Mouse (Mus musculus) limb, embryonic 12.5 days (tissue): ENCODE results near the gene Ube2q2. TPM values are rescaled to one million over a fixed set of nuclear protein-coding genes. Genes with fewer than 3 reads are reported as not detected.
"Not testable (repeated sequence)": the region's sequence is repeated elsewhere in the genome, so short reads cannot be mapped to it uniquely, and the experiment has no call there.

Experiments used
- ATAC-seq: fragments of 200-750 bp; cut with Nextera tagmentation; 2 replicates; pipeline ENCODE4 v1.8.0; 2017; ENCODE audit warnings: low read depth, moderate TSS enrichment; ENCODE audit not compliant: insufficient number of reproducible peaks, insufficient read depth, low FRiP score, low TSS enrichment
- H3K27ac ChIP-seq: fragments of 300-500 bp; sonication (generic); 2 replicates; pipeline ENCODE4 v1.5.1; 2016; ENCODE audit warnings: mild to moderate bottlenecking, moderate library complexity
- H3K27me3 ChIP-seq: fragments of 300-500 bp; sonication (generic); 2 replicates; pipeline ENCODE4 v1.6.1; 2016; ENCODE audit warnings: mild to moderate bottlenecking, moderate library complexity
- H3K36me3 ChIP-seq: fragments of 300-500 bp; sonication (generic); 2 replicates; pipeline ENCODE4 v1.6.1; 2016; ENCODE audit warnings: mild to moderate bottlenecking, moderate library complexity
- H3K4me1 ChIP-seq: fragments of 300-500 bp; sonication (generic); replicated peaks from 2 replicates; pipeline ENCODE4 v1.6.1; 2016
- H3K4me2 ChIP-seq: fragments of 300-500 bp; sonication (generic); 2 replicates; pipeline ENCODE4 v1.6.1; 2016; ENCODE audit warnings: mild to moderate bottlenecking, moderate library complexity
- H3K4me3 ChIP-seq: fragments of 300-500 bp; sonication (generic); replicated peaks from 2 replicates; pipeline ENCODE4 v1.5.1; 2016; ENCODE audit warnings: mild to moderate bottlenecking
- H3K9ac ChIP-seq: fragments of 300-500 bp; sonication (generic); replicated peaks from 2 replicates; pipeline ENCODE4 v1.6.1; 2016; ENCODE audit warnings: mild to moderate bottlenecking, moderate library complexity
- H3K9me3 ChIP-seq: fragments of 300-500 bp; sonication (generic); 2 replicates; pipeline ENCODE4 v1.6.1; 2016; ENCODE audit warnings: mild to moderate bottlenecking, moderate library complexity
- WGBS: fragments of 180-500 bp; shearing (Covaris S2); methylation state at CpG from one replicate; pipeline ENCODE4 v1.1.7; 2016; 5-methylcytosine and 5-hydroxymethylcytosine counted together
- polyA plus RNA-seq: library from polyadenylated mRNA; unstranded; fragments of >200 nt; fragmentation: Nextera tagmentation; extraction: Ambion mirVana; gene quantifications from 2 replicates; pipeline ENCODE4 v1.2.1, GENCODE M21; 2016

The Ube2q2 gene
- polyA plus RNA-seq: 45.1 and 48.3 TPM in 2 replicates

GRCm38 (mm10) chr9:55148854-55149498, at the start of gene Ube2q2:
Ube2q2 (plus strand) TSS chr9:55148854.
- Histone ChIP-seq H3K9ac (peak within 1 kb of the TSS; percentile 90), H3K36me3 (no peaks in the 10 kb centered on the region), H3K27me3 (no peaks in the 10 kb centered on the region), H3K4me3 (peak within 1 kb of the TSS; percentile 91), H3K4me2 (peak within 1 kb of the TSS; percentile 77), H3K27ac (peak within 1 kb of the TSS; percentile 82), H3K4me1 (peaks cover 14% of the 10 kb centered on the region), H3K9me3 (no peaks in the 10 kb centered on the region)
- WGBS: under 1% methylated on average over 76 of the region's 81 CpGs
- peak; percentile 84 for ATAC-seq

GRCm38 (mm10) chr9:55101117-55101516, 47.5 kb upstream of the Ube2q2 start:
- Histone ChIP-seq H3K27ac (no peak overlapping the region), H3K27me3 (no peaks in the 10 kb centered on the region), H3K4me1 (no peaks in the 10 kb centered on the region), H3K4me3 (no peak overlapping the region), H3K36me3 (no peaks in the 10 kb centered on the region), H3K9me3 (peaks cover 7% of the 10 kb centered on the region; the same call in 1 of the 2 replicates), H3K4me2 (no peak overlapping the region), H3K9ac (no peak overlapping the region)
- 28% methylated on average over 3 of the region's 3 CpGs for WGBS
- ATAC-seq: no peak

- Histone ChIP-seq H3K27me3 (no peaks in the 10 kb centered on the region), H3K4me3 (no peak overlapping the region), H3K9ac (no peak overlapping the region), H3K9me3 (peaks cover 7% of the 10 kb centered on the region; the same call in 1 of the 2 replicates), H3K27ac (no peak overlapping the region), H3K4me1 (no peaks in the 10 kb centered on the region), H3K4me2 (no peak overlapping the region), H3K36me3 (no peaks in the 10 kb centered on the region)
- ATAC-seq: no peak
- 88% methylated on average over 8 of the region's 8 CpGs for WGBS
Observed at GRCm38 (mm10) chr9:55102186-55102835, 46.3 kb upstream of the Ube2q2 start.

GRCm38 (mm10) chr9:55102931-55103630, 45.6 kb upstream of the Ube2q2 start:
- no peaks in the 10 kb centered on the region for H3K36me3 ChIP-seq
- no peak overlapping the region for H3K4me2 ChIP-seq
- H3K27me3 ChIP-seq: no peaks in the 10 kb centered on the region
- no peak overlapping the region for H3K27ac ChIP-seq
- no peak overlapping the region for H3K4me3 ChIP-seq
- no peak overlapping the region for H3K9ac ChIP-seq
- no peaks in the 10 kb centered on the region for H3K4me1 ChIP-seq
- ATAC-seq: no peak
- 92% methylated on average over 5 of the region's 5 CpGs for WGBS
- H3K9me3 ChIP-seq: peaks cover 7% of the 10 kb centered on the region; the same call in 1 of the 2 replicates

GRCm38 (mm10) chr9:55110059-55110834, 38.4 kb upstream of the Ube2q2 start:
- Histone ChIP-seq H3K27ac (no peak overlapping the region), H3K9me3 (no peaks in the 10 kb centered on the region), H3K4me2 (no peak overlapping the region), H3K4me3 (no peak overlapping the region), H3K27me3 (no peaks in the 10 kb centered on the region), H3K9ac (no peak overlapping the region), H3K4me1 (no peaks in the 10 kb centered on the region), H3K36me3 (no peaks in the 10 kb centered on the region)
- WGBS: 31% methylated on average over 16 of the region's 16 CpGs
- ATAC-seq: peak; percentile 83

- not testable (repeated sequence) for ATAC-seq
Observed at GRCm38 (mm10) chr9:55110835-55111217, 37.8 kb upstream of the Ube2q2 start.

GRCm38 (mm10) chr9:55114752-55115151, 33.9 kb upstream of the Ube2q2 start:
- Histone ChIP-seq H3K36me3 (no peaks in the 10 kb centered on the region), H3K27me3 (no peaks in the 10 kb centered on the region), H3K9ac (no peak overlapping the region), H3K9me3 (no peaks in the 10 kb centered on the region), H3K4me1 (no peaks in the 10 kb centered on the region), H3K4me2 (no peak overlapping the region), H3K4me3 (no peak overlapping the region), H3K27ac (no peak overlapping the region)
- WGBS: 80% methylated on average over 1 of the region's 1 CpGs
- ATAC-seq: no peak

More at GRCm38 (mm10) chr9:55110835-55111217, 37.8 kb upstream of the Ube2q2 start:
- not testable (repeated sequence) for H3K27ac ChIP-seq, H3K4me1 ChIP-seq, H3K4me2 ChIP-seq, H3K9me3 ChIP-seq, H3K27me3 ChIP-seq, H3K36me3 ChIP-seq, H3K9ac ChIP-seq, H3K4me3 ChIP-seq
- WGBS: 22% methylated on average over 3 of the region's 3 CpGs

- no peaks in the 10 kb centered on the region for H3K36me3 ChIP-seq
- no peaks in the 10 kb centered on the region for H3K4me1 ChIP-seq
- H3K9ac ChIP-seq: no peak overlapping the region
- H3K27me3 ChIP-seq: no peaks in the 10 kb centered on the region
- no peaks in the 10 kb centered on the region for H3K9me3 ChIP-seq
- no peak overlapping the region for H3K4me3 ChIP-seq
- 97% methylated on average over 5 of the region's 5 CpGs for WGBS
- H3K4me2 ChIP-seq: no peak overlapping the region
- H3K27ac ChIP-seq: no peak overlapping the region
- ATAC-seq: no peak
Observed at GRCm38 (mm10) chr9:55117293-55118055, 31.2 kb upstream of the Ube2q2 start.

- no peaks in the 10 kb centered on the region for H3K4me1 ChIP-seq
- no peak overlapping the region for H3K4me3 ChIP-seq
- no peaks in the 10 kb centered on the region for H3K36me3 ChIP-seq
- no peak for ATAC-seq
- H3K9me3 ChIP-seq: no peaks in the 10 kb centered on the region
- H3K4me2 ChIP-seq: no peak overlapping the region
- H3K9ac ChIP-seq: no peak overlapping the region
- H3K27ac ChIP-seq: no peak overlapping the region
- H3K27me3 ChIP-seq: no peaks in the 10 kb centered on the region
- 54% methylated on average over 3 of the region's 3 CpGs for WGBS
Observed at GRCm38 (mm10) chr9:55122586-55122985, 26.1 kb upstream of the Ube2q2 start.

GRCm38 (mm10) chr9:55125735-55126134, 22.9 kb upstream of the Ube2q2 start:
- no peak for ATAC-seq

More at GRCm38 (mm10) chr9:55125735-55126134, 22.9 kb upstream of the Ube2q2 start:
- Histone ChIP-seq H3K27ac (no peak overlapping the region), H3K27me3 (no peaks in the 10 kb centered on the region), H3K4me1 (no peaks in the 10 kb centered on the region), H3K9me3 (no peaks in the 10 kb centered on the region), H3K36me3 (no peaks in the 10 kb centered on the region), H3K4me2 (no peak overlapping the region), H3K9ac (no peak overlapping the region), H3K4me3 (no peak overlapping the region)
- 86% methylated on average over 7 of the region's 7 CpGs for WGBS
